Mouse (Mus musculus) adipose tissue, adult 10 weeks (tissue): Measurements from ENCODE around the gene Oxgr1. TPM values are rescaled to one million over a fixed set of nuclear protein-coding genes. Genes with fewer than 3 reads are reported as not detected.

Source experiments
- polyA plus RNA-seq: library from polyadenylated mRNA; stranded (reverse); fragments of 350-450 nt; fragmentation: Illumina TruSeq; extraction: RNeasy Lipid Tissue Mini Kit (QIAGEN cat#74804); gene quantifications from one replicate; pipeline ENCODE4 v1.2.3, GENCODE M21; 2014; ENCODE audit warnings: low read depth, low replicate concordance

Oxgr1 gene
- polyA plus RNA-seq = not detected

DNA sequence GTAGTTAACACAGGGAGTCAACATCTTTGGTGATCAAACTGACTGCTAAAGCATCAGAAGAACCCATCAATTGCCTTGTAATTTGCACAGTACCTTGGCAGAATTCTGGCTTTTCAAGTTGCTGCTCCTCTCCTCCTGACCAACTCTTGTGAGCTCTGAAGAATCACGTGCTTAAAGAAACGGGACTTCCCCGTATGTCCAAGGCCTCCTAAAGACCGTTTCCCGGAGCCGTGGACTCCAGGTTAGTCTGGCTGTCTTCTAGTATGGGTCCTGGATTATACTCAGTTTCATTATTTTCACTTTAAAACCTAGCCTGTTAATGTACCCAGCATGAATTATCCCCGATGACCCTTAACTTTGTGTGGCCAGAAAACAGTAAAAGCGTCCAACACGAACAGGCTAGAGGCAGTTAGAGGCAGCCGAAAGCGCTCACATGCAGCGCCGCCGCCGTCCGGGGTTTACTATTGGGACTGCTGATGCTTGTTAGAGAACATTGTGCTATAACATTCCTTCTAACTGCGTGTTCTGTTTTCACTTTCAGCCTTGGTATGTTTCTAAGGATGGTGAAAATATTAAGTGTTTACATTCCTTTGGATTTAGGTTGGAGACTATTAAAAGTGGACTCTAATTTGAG is at the start of gene Oxgr1:
Gene Oxgr1 (minus strand): TSS at position 249 of the 634 bp plus-strand sequence.

Other genes with a start within 250 kb of the Oxgr1 start
- gene Mbnl2, start 233.2 kb upstream of the Oxgr1 start, polyA plus RNA-seq = 72.7 TPM